Mouse (Mus musculus) left cerebral cortex, postnatal 10 days (tissue): ENCODE data around the gene Rhno1. TPM values are rescaled to one million over a fixed set of nuclear protein-coding genes. Genes with fewer than 3 reads are reported as not detected.
"Not testable (repeated sequence)": the region's sequence is repeated elsewhere in the genome, so short reads cannot be mapped to it uniquely, and the experiment has no call there.

Experiments
- DNase-seq, 2 experiments: peaks; one replicate each; pipeline ENCODE4 v3.0.0; 2021 to 2022; ENCODE audit warnings: low spot score in 2 of 2, mixed read lengths in 1 of 2; ENCODE audit errors: extremely low spot score in 1 of 2
- intact Hi-C: fragments of 180-260 bp; cut with DNase I; formaldehyde crosslinking; loops from one replicate; pipeline ENCODE4 v1.15.1; 2025
- total RNA-seq, 2 experiments: library from RNA; stranded (reverse); gene quantifications; 2 replicates each; pipeline ENCODE4 v1.2.3; 2021

Rhno1 gene
- 10 to 100 TPM; 19.8 to 21.5 TPM for total RNA-seq

GRCm38 (mm10) chr6:128362381-128363006 is at the start of gene Rhno1, which contains the start of gene Foxm1:
Gene Rhno1 (minus strand): TSS chr6:128362911.
Gene Foxm1 (plus strand): TSS chr6:128362967.
- peak; percentile 64 to 91 for DNase-seq
- intact Hi-C loops: no loop called here

- DNase-seq: peak; percentile 54 to 64
- intact Hi-C loops: loop anchor here (5.0 to 10.0 kb wide), 2 partner anchors 94 to 176 kb away; no protein-coding TSS in a partner anchor
These were observed 48.4 kb upstream of the Rhno1 start for GRCm38 (mm10) chr6:128411115-128411514.

- DNase-seq: no peak
- intact Hi-C loops: loop anchor here (5.0 to 10.0 kb wide), 2 partner anchors 93 to 176 kb away; no protein-coding TSS in a partner anchor
These were observed 47.6 kb upstream of the Rhno1 start for GRCm38 (mm10) chr6:128410305-128410704.

- intact Hi-C loops: no loop called here
- DNase-seq: no peak
These were observed 45.9 kb upstream of the Rhno1 start for GRCm38 (mm10) chr6:128408544-128409125.

GRCm38 (mm10) chr6:128404708-128405107 is 42.0 kb upstream of the Rhno1 start:
- peak in 1 of 2 experiments; percentile 41 for DNase-seq
- intact Hi-C loops: no loop called here

GRCm38 (mm10) chr6:128399421-128400185 is 36.9 kb upstream of the Rhno1 start:
- DNase-seq: peak; percentile 35 to 65
- intact Hi-C loops: no loop called here

- intact Hi-C loops: no loop called here
These were observed 36.3 kb upstream of the Rhno1 start, which contains the start of gene Nrip2 for GRCm38 (mm10) chr6:128398996-128399395. Gene Nrip2 (plus strand): TSS chr6:128399296.

GRCm38 (mm10) chr6:128397574-128398261 is 35.0 kb upstream of the Rhno1 start:
- no peak for DNase-seq
- intact Hi-C loops: no loop called here

More at GRCm38 (mm10) chr6:128398996-128399395, 36.3 kb upstream of the Rhno1 start, which contains the start of gene Nrip2:
- no peak for DNase-seq

GRCm38 (mm10) chr6:128390683-128391082 is 28.0 kb upstream of the Rhno1 start:
- intact Hi-C loops: no loop called here
- no peak for DNase-seq

GRCm38 (mm10) chr6:128389185-128389584 is 26.5 kb upstream of the Rhno1 start:
- DNase-seq: no peak
- intact Hi-C loops: no loop called here

GRCm38 (mm10) chr6:128385026-128385425 is 22.3 kb upstream of the Rhno1 start:
- DNase-seq: no peak
- intact Hi-C loops: no loop called here

- no peak for DNase-seq
- intact Hi-C loops: no loop called here
These were observed 21.0 kb upstream of the Rhno1 start for GRCm38 (mm10) chr6:128383752-128384151.

- intact Hi-C loops: no loop called here
These were observed 18.5 kb upstream of the Rhno1 start for GRCm38 (mm10) chr6:128381254-128381653.

GRCm38 (mm10) chr6:128380594-128381167 is 18.0 kb upstream of the Rhno1 start:
- intact Hi-C loops, DNase-seq: not testable (repeated sequence)

More at GRCm38 (mm10) chr6:128381254-128381653, 18.5 kb upstream of the Rhno1 start:
- no peak for DNase-seq

- intact Hi-C loops: no loop called here
These were observed 16.9 kb upstream of the Rhno1 start for GRCm38 (mm10) chr6:128379636-128380035.

GRCm38 (mm10) chr6:128376371-128377085 is 13.8 kb upstream of the Rhno1 start:
- intact Hi-C loops: no loop called here
- no peak for DNase-seq

More at GRCm38 (mm10) chr6:128379636-128380035, 16.9 kb upstream of the Rhno1 start:
- DNase-seq: no peak

- no peak for DNase-seq
- intact Hi-C loops: no loop called here
These were observed 12.5 kb upstream of the Rhno1 start, which contains the start of the genes Tex52 and Gm44596 for GRCm38 (mm10) chr6:128375192-128375591. Gene Tex52 (plus strand): TSS chr6:128375456. Gene Gm44596 (plus strand): TSS chr6:128375503.

GRCm38 (mm10) chr6:128370040-128370439 is 7.3 kb upstream of the Rhno1 start:
- DNase-seq: no peak
- intact Hi-C loops: no loop called here
